36 mouse cellular contexts compared by ENCODE assay signal in genomic region chr13:30952044-30952443, GRCm38 (mm10). TPM values are rescaled to one million over a fixed set of nuclear protein-coding genes. Genes with fewer than 3 reads are reported as not detected.
"Had no signal": no experiment of that assay in that cellular context is flagged by ENCODE, and none has a peak within 500 bp of the region (broad histone marks: within the 10 kb centered on the region; RNA-seq: fewer than 3 reads in every experiment).

No protein-coding gene starts in this region.

- H3K4me1 ChIP-seq: embryonic facial prominence, embryonic 10.5 days; embryonic facial prominence, embryonic 12.5 days; forebrain, embryonic 10.5 days; forebrain, embryonic 12.5 days; forebrain, embryonic 13.5 days; forebrain, embryonic 15.5 days had no signal

- ATAC-seq: forebrain, embryonic 13.5 days; forebrain, embryonic 14.5 days; forebrain, embryonic 15.5 days; forebrain, embryonic 16.5 days; forebrain, postnatal 0 days had no signal

- H3K27ac ChIP-seq: embryonic facial prominence, embryonic 10.5 days; embryonic facial prominence, embryonic 12.5 days; embryonic facial prominence, embryonic 13.5 days; embryonic facial prominence, embryonic 15.5 days; forebrain, embryonic 10.5 days; forebrain, embryonic 12.5 days; forebrain, embryonic 13.5 days; forebrain, embryonic 15.5 days; gastrocnemius, adult 2 months had no signal

- H3K4me3 ChIP-seq: embryonic facial prominence, embryonic 10.5 days; embryonic facial prominence, embryonic 12.5 days; embryonic facial prominence, embryonic 13.5 days; embryonic facial prominence, embryonic 15.5 days; erythroblast, embryonic 14.5 days; forebrain, embryonic 10.5 days; forebrain, embryonic 12.5 days; forebrain, embryonic 13.5 days; forebrain, embryonic 15.5 days; gastrocnemius, adult 2 months had no signal

- H3K27me3 ChIP-seq: embryonic facial prominence, embryonic 12.5 days; embryonic facial prominence, embryonic 13.5 days; embryonic facial prominence, embryonic 15.5 days; forebrain, embryonic 12.5 days; forebrain, embryonic 13.5 days; forebrain, embryonic 15.5 days had no signal

- H3K9ac ChIP-seq: embryonic facial prominence, embryonic 12.5 days; embryonic facial prominence, embryonic 13.5 days; embryonic facial prominence, embryonic 15.5 days; forebrain, embryonic 12.5 days; forebrain, embryonic 13.5 days; forebrain, embryonic 15.5 days; forebrain, postnatal 0 days had no signal

- DNase-seq: cerebellum, adult 18-20 months; cerebellum, adult 2 months; cerebellum, adult 8-10 months; cerebellum, adult 9-10 months; cerebellum, adult 9-11 months; cerebellum, postnatal 10 days; cerebellum, postnatal 14 days; cerebellum, postnatal 25 days; cerebellum, postnatal 36 days; embryo, embryonic 11 days; forebrain, postnatal 0 days; gastrocnemius, adult 2 months; gastrocnemius, postnatal 10 days; gastrocnemius, postnatal 14 days; gastrocnemius, postnatal 25 days; gastrocnemius, postnatal 36 days; heart, adult 18-20 months had no signal

- H3K36me3 ChIP-seq: embryonic facial prominence, embryonic 15.5 days; forebrain, embryonic 12.5 days; forebrain, embryonic 15.5 days had no signal

- H3K4me2 ChIP-seq: embryonic facial prominence, embryonic 12.5 days; embryonic facial prominence, embryonic 13.5 days; embryonic facial prominence, embryonic 15.5 days; forebrain, embryonic 12.5 days; forebrain, embryonic 13.5 days; forebrain, embryonic 15.5 days had no signal

- H3K9me3 ChIP-seq: embryonic facial prominence, embryonic 12.5 days; embryonic facial prominence, embryonic 13.5 days; embryonic facial prominence, embryonic 15.5 days; forebrain, embryonic 12.5 days; forebrain, embryonic 13.5 days; forebrain, embryonic 15.5 days had no signal

RNA-seq across cellular contexts. Expression of gene Hus1b, which starts 4.5 kb away (rescaled TPM):
- total RNA-seq: gastrocnemius, adult 18-20 months had no signal
- polyA plus RNA-seq: embryonic facial prominence, embryonic 11.5 days; embryonic facial prominence, embryonic 13.5 days; embryonic facial prominence, embryonic 14.5 days; embryonic facial prominence, embryonic 15.5 days; erythroblast, embryonic 14.5 days; forebrain, embryonic 10.5 days; forebrain, embryonic 11.5 days; forebrain, embryonic 12.5 days; forebrain, embryonic 13.5 days; forebrain, embryonic 15.5 days; forebrain, embryonic 16.5 days had no signal

RNA-seq across cellular contexts. Expression of gene Gm5447, which starts 22.0 kb away (rescaled TPM):
- total RNA-seq: common myeloid progenitor, adult 5-6 weeks; forebrain, postnatal 0 days; gastrocnemius, adult 18-20 months; gastrocnemius, adult 2 months; gastrocnemius, postnatal 10 days; gastrocnemius, postnatal 14 days; gastrocnemius, postnatal 25 days; gastrocnemius, postnatal 36 days; gastrocnemius, postnatal 4 days; granulocyte monocyte progenitor cell, adult 5-6 weeks; heart, adult 18-20 months had no signal
- polyA plus RNA-seq: cerebellum, adult 2 months; cortical plate, adult 2 months; erythroblast, embryonic 14.5 days; forebrain, embryonic 11.5 days; forebrain, embryonic 14.5 days had no signal
